Mouse (Mus musculus) stomach, embryonic 16.5 days (tissue): Measurements from ENCODE around the gene Sobp. TPM values are rescaled to one million over a fixed set of nuclear protein-coding genes. Genes with fewer than 3 reads are reported as not detected.

ENCODE experiments used
- ATAC-seq: fragments of 200-750 bp; cut with Nextera tagmentation; 2 replicates; pipeline ENCODE4 v1.8.0; 2017; ENCODE audit warnings: moderate number of reproducible peaks, moderate TSS enrichment; ENCODE audit not compliant: insufficient read depth, low FRiP score
- H3K27ac ChIP-seq: fragments of 300-500 bp; sonication (generic); 2 replicates; pipeline ENCODE4 v1.5.1; 2014; ENCODE audit warnings: low read length
- H3K27me3 ChIP-seq: fragments of 300-500 bp; sonication (generic); 2 replicates; pipeline ENCODE4 v1.6.1; 2014; ENCODE audit warnings: low read length, control low read depth, mixed read lengths; ENCODE audit not compliant: control insufficient read depth, insufficient read depth
- H3K36me3 ChIP-seq: fragments of 300-500 bp; sonication (generic); 2 replicates; pipeline ENCODE4 v1.6.1; 2014; ENCODE audit warnings: low read length; ENCODE audit not compliant: control insufficient read depth, insufficient read depth
- H3K4me1 ChIP-seq: fragments of 300-500 bp; sonication (generic); 2 replicates; pipeline ENCODE4 v1.6.1; 2014; ENCODE audit warnings: low read length, control low read depth, mixed read lengths; ENCODE audit not compliant: control insufficient read depth, insufficient read depth
- H3K4me2 ChIP-seq: fragments of 300-500 bp; sonication (generic); 2 replicates; pipeline ENCODE4 v1.6.1; 2014; ENCODE audit warnings: low read depth, low read length, mixed read lengths
- H3K4me3 ChIP-seq: fragments of 300-500 bp; sonication (generic); replicated peaks from 2 replicates; pipeline ENCODE4 v1.5.1; 2014; ENCODE audit warnings: mild to moderate bottlenecking, low read length
- H3K9ac ChIP-seq: fragments of 300-500 bp; sonication (generic); 2 replicates; pipeline ENCODE4 v1.6.1; 2014; ENCODE audit warnings: low read length
- H3K9me3 ChIP-seq: fragments of 300-500 bp; sonication (generic); replicated peaks from 2 replicates; pipeline ENCODE4 v1.6.1; 2016; ENCODE audit warnings: low read length, control low read depth; ENCODE audit not compliant: control insufficient read depth
- WGBS: fragments of 180-500 bp; shearing (Covaris S2); extraction: QIAGEN DNeasy Blood & Tissue Kit; methylation state at CpG from one replicate; pipeline ENCODE4 v1.1.7; 2014; 5-methylcytosine and 5-hydroxymethylcytosine counted together
- polyA plus RNA-seq: library from polyadenylated mRNA; unstranded; fragments of >200 nt; fragmentation: Nextera tagmentation; extraction: Ambion mirVana; gene quantifications from 2 replicates; pipeline ENCODE4 v1.2.1, GENCODE M21; 2015

The Sobp gene
- polyA plus RNA-seq, 1 experiment from 2014 or later: 1.0 TPM

GRCm38 (mm10) chr10:43143173-43143572 is 31.2 kb downstream of the Sobp start:
- no peak for ATAC-seq

GRCm38 (mm10) chr10:43134027-43134426 is 40.3 kb downstream of the Sobp start:
- H3K36me3 ChIP-seq: no peaks in the 10 kb centered on the region

More at GRCm38 (mm10) chr10:43143173-43143572, 31.2 kb downstream of the Sobp start:
- Histone ChIP-seq H3K9ac (no peak overlapping the region), H3K9me3 (no peaks in the 10 kb centered on the region), H3K4me1 (no peaks in the 10 kb centered on the region), H3K4me2 (no peak overlapping the region), H3K36me3 (no peaks in the 10 kb centered on the region), H3K27ac (no peak overlapping the region), H3K27me3 (no peaks in the 10 kb centered on the region), H3K4me3 (no peak overlapping the region)
- 73% methylated on average over 9 of the region's 9 CpGs for WGBS

GRCm38 (mm10) chr10:43128750-43129149 is 45.6 kb downstream of the Sobp start:
- no peak overlapping the region for H3K4me2 ChIP-seq
- H3K4me3 ChIP-seq: no peak overlapping the region
- no peaks in the 10 kb centered on the region for H3K4me1 ChIP-seq
- H3K36me3 ChIP-seq: no peaks in the 10 kb centered on the region
- H3K9me3 ChIP-seq: no peaks in the 10 kb centered on the region
- no peak overlapping the region for H3K9ac ChIP-seq
- WGBS: 49% methylated on average over 3 of the region's 3 CpGs
- no peak overlapping the region for H3K27ac ChIP-seq
- no peak for ATAC-seq
- no peaks in the 10 kb centered on the region for H3K27me3 ChIP-seq

More at GRCm38 (mm10) chr10:43134027-43134426, 40.3 kb downstream of the Sobp start:
- no peak overlapping the region for H3K27ac ChIP-seq
- no peaks in the 10 kb centered on the region for H3K9me3 ChIP-seq
- no peaks in the 10 kb centered on the region for H3K27me3 ChIP-seq
- ATAC-seq: no peak
- H3K4me2 ChIP-seq: no peak overlapping the region
- no peaks in the 10 kb centered on the region for H3K4me1 ChIP-seq
- no peak overlapping the region for H3K4me3 ChIP-seq
- no peak overlapping the region for H3K9ac ChIP-seq
- WGBS: 89% methylated on average over 11 of the region's 11 CpGs

- H3K4me3 ChIP-seq: no peak overlapping the region
- no peaks in the 10 kb centered on the region for H3K27me3 ChIP-seq
- no peaks in the 10 kb centered on the region for H3K36me3 ChIP-seq
- H3K9me3 ChIP-seq: no peaks in the 10 kb centered on the region
- H3K4me1 ChIP-seq: no peaks in the 10 kb centered on the region
- H3K4me2 ChIP-seq: no peak overlapping the region
- WGBS: 81% methylated on average over 7 of the region's 7 CpGs
- no peak overlapping the region for H3K27ac ChIP-seq
- no peak overlapping the region for H3K9ac ChIP-seq
- ATAC-seq: no peak
These were observed 49.8 kb downstream of the Sobp start for GRCm38 (mm10) chr10:43124561-43124960.

- Histone ChIP-seq H3K4me1 (no peaks in the 10 kb centered on the region), H3K27ac (no peak overlapping the region), H3K27me3 (no peaks in the 10 kb centered on the region), H3K9me3 (no peaks in the 10 kb centered on the region), H3K9ac (no peak overlapping the region), H3K4me3 (no peak overlapping the region), H3K36me3 (no peaks in the 10 kb centered on the region), H3K4me2 (no peak overlapping the region)
- WGBS: 76% methylated on average over 4 of the region's 4 CpGs
- no peak for ATAC-seq
These were observed 50.2 kb downstream of the Sobp start for GRCm38 (mm10) chr10:43124156-43124555.

- WGBS: 79% methylated on average over 6 of the region's 6 CpGs
- Histone ChIP-seq H3K4me1 (no peaks in the 10 kb centered on the region), H3K4me3 (no peak overlapping the region), H3K27me3 (no peaks in the 10 kb centered on the region), H3K4me2 (no peak overlapping the region), H3K9me3 (no peaks in the 10 kb centered on the region), H3K9ac (no peak overlapping the region), H3K36me3 (no peaks in the 10 kb centered on the region), H3K27ac (no peak overlapping the region)
- no peak for ATAC-seq
These were observed 50.9 kb downstream of the Sobp start for GRCm38 (mm10) chr10:43123422-43123821.

GRCm38 (mm10) chr10:43120688-43121450 is 53.5 kb downstream of the Sobp start:
- Histone ChIP-seq H3K36me3 (no peaks in the 10 kb centered on the region), H3K4me2 (no peak overlapping the region), H3K27ac (no peak overlapping the region), H3K27me3 (no peaks in the 10 kb centered on the region), H3K4me3 (no peak overlapping the region), H3K9me3 (no peaks in the 10 kb centered on the region), H3K4me1 (no peaks in the 10 kb centered on the region), H3K9ac (no peak overlapping the region)
- 23% methylated on average over 8 of the region's 8 CpGs for WGBS
- ATAC-seq: no peak

- WGBS: 72% methylated on average over 3 of the region's 3 CpGs
- H3K4me3 ChIP-seq: no peak overlapping the region
- H3K9ac ChIP-seq: no peak overlapping the region
- H3K27ac ChIP-seq: no peak overlapping the region
- H3K4me2 ChIP-seq: no peak overlapping the region
- no peaks in the 10 kb centered on the region for H3K27me3 ChIP-seq
- H3K9me3 ChIP-seq: no peaks in the 10 kb centered on the region
- ATAC-seq: no peak
- no peaks in the 10 kb centered on the region for H3K36me3 ChIP-seq
- H3K4me1 ChIP-seq: no peaks in the 10 kb centered on the region
These were observed 58.0 kb downstream of the Sobp start for GRCm38 (mm10) chr10:43116083-43116927.

GRCm38 (mm10) chr10:43112296-43112695 is 62.0 kb downstream of the Sobp start:
- no peaks in the 10 kb centered on the region for H3K4me1 ChIP-seq
- 66% methylated on average over 7 of the region's 7 CpGs for WGBS
- no peak overlapping the region for H3K4me2 ChIP-seq
- no peak overlapping the region for H3K27ac ChIP-seq
- no peak overlapping the region for H3K9ac ChIP-seq
- H3K9me3 ChIP-seq: no peaks in the 10 kb centered on the region
- H3K4me3 ChIP-seq: no peak overlapping the region
- no peak for ATAC-seq
- H3K27me3 ChIP-seq: no peaks in the 10 kb centered on the region
- H3K36me3 ChIP-seq: no peaks in the 10 kb centered on the region
